Mouse (Mus musculus): ENCODE results near the gene Krtap12-1.
"Not testable (repeated sequence)": the region's sequence is repeated elsewhere in the genome, so short reads cannot be mapped to it uniquely, and the experiment has no call there.

Krtap12-1 gene

GRCm38 (mm10) chr10:77720299-77720698 lies at the start of gene Krtap12-1:
TSS of gene Krtap12-1 (plus strand) at chr10:77720599.
- DNase-seq (ENCODE audit: low read depth): not testable (repeated sequence)

- DNase-seq (ENCODE audit: low read depth): no peak
These were observed 49.7 kb upstream of the Krtap12-1 start for GRCm38 (mm10) chr10:77670710-77671109.

DNA sequence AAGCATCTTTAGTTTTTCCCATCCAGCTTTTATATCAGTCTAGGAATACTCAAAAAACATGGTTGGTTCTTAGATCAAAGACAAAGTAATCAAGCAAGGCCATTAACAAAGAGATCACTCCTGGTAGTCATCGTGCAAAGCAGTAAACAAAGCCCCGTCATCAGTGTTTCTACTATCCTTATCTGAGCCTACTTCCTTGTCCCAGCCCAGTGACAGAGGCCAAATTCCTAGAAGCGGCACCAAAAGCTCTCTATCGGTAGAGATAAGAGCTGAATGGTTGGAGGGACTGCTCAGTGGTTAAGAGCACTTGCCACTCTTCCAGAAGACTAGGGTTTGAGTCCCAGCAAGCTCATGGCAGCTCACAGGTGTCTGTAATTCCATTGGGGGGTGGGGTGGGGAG lies 48.9 kb upstream of the Krtap12-1 start:
- DNase-seq (ENCODE audit: low read depth): no peak

- no peak for DNase-seq (ENCODE audit: low read depth)
These were observed 46.6 kb upstream of the Krtap12-1 start for GRCm38 (mm10) chr10:77673765-77674164.

- DNase-seq (ENCODE audit: low read depth): no peak
These were observed 42.8 kb upstream of the Krtap12-1 start for GRCm38 (mm10) chr10:77677562-77677961.

GRCm38 (mm10) chr10:77682994-77683393 lies 37.4 kb upstream of the Krtap12-1 start:
- no peak for DNase-seq (ENCODE audit: low read depth)

DNA sequence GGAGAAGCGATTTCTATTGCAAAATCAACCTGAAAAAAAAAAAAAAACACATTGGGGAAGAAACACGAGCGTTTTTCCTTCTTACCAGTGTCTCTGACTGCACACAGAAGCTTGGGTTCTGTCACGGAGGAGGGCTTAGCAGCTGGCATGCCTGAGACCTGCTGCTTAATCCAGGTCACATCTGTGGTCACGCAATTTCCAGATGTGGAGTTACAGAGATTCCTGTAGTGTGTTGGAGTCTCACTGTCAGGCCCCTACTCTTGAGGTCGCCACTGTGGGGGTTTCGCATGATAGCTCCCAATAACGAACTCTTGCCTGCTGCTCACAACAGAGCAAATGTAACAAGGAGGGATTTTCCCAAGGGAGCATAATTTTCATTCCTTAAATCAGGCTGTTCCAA lies 36.2 kb upstream of the Krtap12-1 start:
- no peak for DNase-seq (ENCODE audit: low read depth)

DNA sequence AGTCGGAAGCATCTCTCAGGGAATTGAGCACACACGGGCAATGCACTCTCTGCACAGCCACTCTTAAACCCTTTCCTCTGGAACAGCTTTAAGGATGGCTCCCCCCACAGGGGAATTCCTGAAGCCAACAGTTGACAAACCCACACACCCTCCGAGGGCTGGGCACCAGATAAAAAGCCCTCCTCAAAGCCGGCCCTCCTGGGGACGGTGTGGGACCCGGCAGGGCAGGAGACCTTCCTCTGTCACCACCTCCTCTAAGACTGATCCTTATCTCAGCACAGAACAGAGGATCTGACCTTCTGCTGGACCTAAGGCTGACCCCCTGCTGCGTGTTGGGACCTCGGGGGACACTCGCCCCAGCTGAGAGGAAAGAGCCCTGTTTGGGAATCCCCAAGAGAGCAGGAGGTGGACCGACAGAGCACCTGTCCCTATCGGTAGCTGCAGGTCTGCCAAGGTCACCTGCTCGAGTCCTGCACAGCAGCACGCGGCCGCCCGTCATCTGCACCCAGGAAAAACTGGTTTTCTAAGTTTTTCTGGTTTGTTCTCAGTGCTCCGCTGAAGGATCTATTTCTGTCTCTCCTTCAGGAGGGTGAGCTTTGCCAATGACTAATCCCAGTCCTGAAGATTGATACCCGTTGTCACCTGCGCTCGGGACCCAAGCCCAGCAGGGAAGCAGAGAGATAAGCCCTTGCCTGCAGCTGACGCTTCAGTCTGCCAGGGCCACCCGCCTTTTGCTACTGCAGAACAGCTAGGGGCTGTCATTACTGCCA lies 34.3 kb upstream of the Krtap12-1 start, which contains the start of gene Tspear:
TSS of gene Tspear (plus strand) at position 675 of the 770 bp plus-strand sequence.
- DNase-seq (ENCODE audit: low read depth): no peak

DNA sequence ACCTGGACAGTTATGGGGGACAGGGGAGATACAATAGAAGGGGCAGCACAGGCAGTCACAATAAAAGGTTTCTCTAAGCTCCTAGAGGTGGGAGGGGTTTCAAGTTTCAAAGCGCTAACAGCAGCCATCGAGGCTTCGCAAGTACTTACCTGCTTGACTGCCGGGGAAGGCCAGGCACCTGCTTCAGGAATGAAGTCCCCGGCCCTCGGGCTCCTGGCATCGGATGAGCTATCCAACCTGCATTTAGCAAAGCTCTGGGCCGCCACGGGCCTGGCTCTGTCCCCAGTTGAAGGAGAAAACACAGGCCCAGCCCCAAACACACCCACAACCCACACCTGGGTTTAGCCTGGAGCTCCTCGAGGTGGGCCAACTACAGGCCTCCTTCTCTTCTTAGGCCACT lies 33.4 kb upstream of the Krtap12-1 start:
- DNase-seq (ENCODE audit: low read depth): no peak

GRCm38 (mm10) chr10:77690356-77690807 lies 30.0 kb upstream of the Krtap12-1 start, which contains the start of gene Gm19402:
TSS of gene Gm19402 (minus strand) at chr10:77690757.
- not testable (repeated sequence) for DNase-seq (ENCODE audit: low read depth)

DNA sequence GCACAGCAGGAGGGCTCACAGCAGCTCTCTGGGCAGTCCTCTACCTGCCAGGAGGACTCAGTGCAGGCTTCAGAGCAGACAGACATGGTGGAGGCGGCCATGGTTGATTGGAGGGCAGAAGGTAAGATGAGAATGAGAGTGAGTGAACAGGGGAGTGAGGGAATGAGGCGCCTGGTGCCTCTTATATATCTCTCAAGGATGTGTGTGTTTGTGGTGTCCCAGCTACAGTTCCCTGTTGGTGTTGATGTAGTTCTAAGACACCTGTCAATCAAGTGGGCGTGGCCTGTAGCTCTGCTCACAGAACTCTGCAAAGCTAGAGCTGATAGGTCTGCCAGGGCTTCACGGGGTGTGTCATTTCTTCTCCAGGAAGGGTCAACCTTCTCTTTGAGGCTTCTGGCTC lies 23.3 kb upstream of the Krtap12-1 start, which contains the start of gene Gm9508:
TSS of gene Gm9508 (minus strand) at position 101 of the 400 bp plus-strand sequence.
- no peak for DNase-seq (ENCODE audit: low read depth)

DNA sequence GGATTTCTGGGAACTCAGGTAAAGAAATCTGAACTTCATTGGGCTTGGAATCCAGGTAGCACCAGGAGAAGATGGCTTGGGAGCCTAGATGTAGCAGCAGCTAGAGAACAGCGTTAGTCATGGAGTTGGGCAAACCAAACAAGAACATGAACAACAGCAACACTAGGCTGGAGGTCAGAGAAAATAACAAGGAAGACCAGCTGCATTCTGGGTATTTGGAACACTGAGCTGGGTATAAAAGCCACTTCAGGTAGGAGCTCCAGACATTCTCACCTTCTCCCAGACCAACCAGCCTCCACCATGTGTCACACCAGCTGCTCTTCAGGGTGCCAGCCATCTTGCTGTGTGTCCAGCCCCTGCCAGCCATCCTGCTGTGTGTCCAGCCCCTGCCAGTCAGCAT lies 14.1 kb upstream of the Krtap12-1 start, which contains the start of gene Gm10272:
TSS of gene Gm10272 (plus strand) at position 301 of the 400 bp plus-strand sequence.
- DNase-seq (ENCODE audit: low read depth): no peak

DNA sequence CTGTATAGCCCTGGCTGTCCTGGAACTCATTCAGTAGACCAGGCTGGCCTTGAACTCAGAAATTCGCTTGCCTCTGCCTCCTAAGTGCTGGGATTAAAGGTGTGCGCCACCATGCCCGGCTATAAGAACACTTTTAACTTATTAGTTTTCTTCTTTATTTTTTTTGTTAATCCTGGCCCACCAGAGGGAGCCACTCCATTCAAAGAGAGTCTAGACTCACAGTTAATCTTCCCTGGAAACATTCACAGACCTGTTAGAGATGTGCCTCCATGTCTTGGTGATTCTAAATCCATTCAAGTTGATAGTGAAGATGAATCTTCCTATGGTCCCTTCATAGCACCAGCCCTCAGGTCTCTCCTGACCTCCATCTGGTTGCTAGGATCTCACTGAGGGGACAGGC lies 10.6 kb upstream of the Krtap12-1 start:
- peak; percentile 32 for DNase-seq (ENCODE audit: low read depth)

GRCm38 (mm10) chr10:77711157-77711556 lies 9.2 kb upstream of the Krtap12-1 start, which contains the start of gene Gm10024:
TSS of gene Gm10024 (plus strand) at chr10:77711457.
- not testable (repeated sequence) for DNase-seq (ENCODE audit: low read depth)

GRCm38 (mm10) chr10:77713734-77714133 lies 6.7 kb upstream of the Krtap12-1 start:
- no peak for DNase-seq (ENCODE audit: low read depth)

- DNase-seq (ENCODE audit: low read depth): no peak
These were observed 4.9 kb upstream of the Krtap12-1 start, which contains the start of gene Gm10142 for GRCm38 (mm10) chr10:77715507-77715906. TSS of gene Gm10142 (plus strand) at chr10:77715807.

DNA sequence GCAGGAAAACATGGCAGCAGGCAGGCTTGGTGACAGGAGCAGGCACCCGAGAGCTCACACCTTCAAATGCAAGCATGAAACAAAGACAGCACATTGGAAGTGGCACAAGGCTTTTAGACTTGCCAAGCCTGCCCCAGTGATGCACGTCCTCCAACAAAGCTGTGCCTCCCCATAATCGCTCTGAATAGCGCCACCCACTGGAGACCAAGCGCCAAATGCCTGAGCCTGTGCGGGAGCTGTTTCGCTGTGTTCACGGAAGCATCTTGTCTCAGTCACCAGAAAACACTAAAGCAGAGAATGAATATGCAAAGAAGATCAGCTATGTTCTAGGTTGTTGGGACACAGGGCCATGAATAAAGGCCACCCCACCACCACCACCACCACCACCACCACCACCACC lies 4.5 kb downstream of the Krtap12-1 start:
- no peak for DNase-seq (ENCODE audit: low read depth)

GRCm38 (mm10) chr10:77726186-77726585 lies 5.8 kb downstream of the Krtap12-1 start, which contains the start of gene Gm10100:
TSS of gene Gm10100 (plus strand) at chr10:77726486.
- no peak for DNase-seq (ENCODE audit: low read depth)

DNA sequence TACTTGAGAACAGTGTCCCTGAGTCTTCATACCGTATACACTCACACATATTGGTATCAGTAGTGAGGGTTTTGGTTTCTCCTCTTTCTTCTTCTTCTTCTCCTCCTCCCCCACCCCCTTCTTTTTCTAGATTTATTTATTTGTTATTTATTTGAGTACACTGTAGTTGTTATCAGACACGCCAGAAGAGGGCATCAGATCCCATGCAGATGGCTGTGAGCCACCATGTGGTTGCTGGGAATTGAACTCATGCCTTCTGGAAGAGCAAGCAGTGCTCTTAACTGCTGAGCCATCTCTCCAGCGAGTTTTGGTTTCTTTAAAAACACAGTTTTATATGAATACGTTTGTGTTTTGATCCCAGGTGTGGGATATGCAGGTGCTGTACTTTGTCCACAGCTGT lies 7.9 kb downstream of the Krtap12-1 start:
- peak; percentile 43 for DNase-seq (ENCODE audit: low read depth)

DNA sequence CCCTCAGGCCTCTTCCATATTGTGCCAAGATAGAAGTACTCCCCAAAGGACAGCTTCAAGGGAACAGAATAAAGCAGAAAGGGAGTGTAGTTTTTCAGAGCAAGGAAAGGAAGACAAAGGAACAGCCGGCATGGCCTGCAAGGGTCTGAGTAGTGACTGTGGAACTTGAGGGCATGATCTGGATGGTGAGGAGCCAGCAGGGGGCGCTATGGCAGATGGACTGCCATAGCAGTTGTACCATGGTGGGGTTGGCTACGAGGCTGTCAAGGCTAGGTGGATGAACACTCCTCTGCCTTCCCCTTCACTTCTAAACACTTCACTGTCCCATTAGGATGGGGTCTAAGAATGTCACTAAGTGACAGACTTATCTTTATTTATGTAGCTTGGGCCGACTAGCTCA lies 8.8 kb downstream of the Krtap12-1 start:
- peak; percentile 22 for DNase-seq (ENCODE audit: low read depth)

GRCm38 (mm10) chr10:77735928-77736327 lies 15.5 kb downstream of the Krtap12-1 start:
- DNase-seq (ENCODE audit: low read depth): no peak

DNA sequence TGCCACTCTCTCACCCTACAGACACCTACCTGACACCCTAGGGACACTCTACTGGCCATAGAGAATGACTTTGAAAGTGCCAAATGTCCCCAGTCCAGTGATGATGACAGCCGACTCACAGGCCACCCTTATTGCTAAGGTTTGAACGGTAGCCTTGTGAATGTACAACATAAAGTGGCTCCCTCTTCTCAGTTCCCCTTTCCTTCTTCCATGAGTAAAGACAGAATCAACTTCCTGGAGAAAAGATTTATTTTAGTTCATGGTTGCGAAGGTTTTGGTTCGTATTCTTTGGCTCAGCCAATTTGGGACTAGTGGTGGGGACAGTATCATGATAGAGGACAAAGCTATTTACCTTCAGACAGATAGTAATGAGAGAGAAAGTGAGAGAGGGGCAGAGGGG lies 18.5 kb downstream of the Krtap12-1 start:
- no peak for DNase-seq (ENCODE audit: low read depth)

All from NIH3T3 (cell line).